Mouse (Mus musculus) liver, adult 2 months (tissue): ENCODE data around the gene Hoxb2. TPM values are rescaled to one million over a fixed set of nuclear protein-coding genes. Genes with fewer than 3 reads are reported as not detected.

ENCODE experiments used
- DNase-seq: peaks from one replicate; pipeline ENCODE4 v3.0.0-alpha.2; 2011; ENCODE audit warnings: low read depth, low spot score; ENCODE audit errors: extremely low read depth
- H3K27ac ChIP-seq: fragments of 200-500 bp; replicated peaks from 2 replicates; pipeline ENCODE4 v1.5.1; 2012; ENCODE audit warnings: low read depth, mild to moderate bottlenecking, control low read depth, inconsistent platforms, low read length; ENCODE audit not compliant: insufficient read depth
- H3K27me3 ChIP-seq: fragments of 200-500 bp; 2 replicates; pipeline ENCODE4 v1.6.1; 2012; ENCODE audit warnings: mild to moderate bottlenecking, moderate library complexity, low read length, inconsistent platforms; ENCODE audit not compliant: control insufficient read depth, insufficient read depth
- H3K36me3 ChIP-seq: fragments of 200-500 bp; 2 replicates; pipeline ENCODE4 v1.6.1; 2012; ENCODE audit warnings: low read length, inconsistent platforms; ENCODE audit not compliant: control insufficient read depth, insufficient read depth
- H3K4me1 ChIP-seq: fragments of 200-500 bp; 2 replicates; pipeline ENCODE4 v1.6.1; 2011; ENCODE audit warnings: low read length; ENCODE audit not compliant: control insufficient read depth, insufficient read depth
- H3K4me3 ChIP-seq: fragments of 200-500 bp; 2 replicates; pipeline ENCODE4 v1.5.1; 2011; ENCODE audit warnings: low read depth, mild to moderate bottlenecking, control low read depth, low read length, moderate library complexity; ENCODE audit not compliant: insufficient read depth
- H3K79me2 ChIP-seq: fragments of 200-500 bp; 2 replicates; pipeline ENCODE4 v1.6.1; 2012; ENCODE audit warnings: inconsistent platforms, mild to moderate bottlenecking, low read length, moderate library complexity; ENCODE audit not compliant: control insufficient read depth, insufficient read depth
- H3K9ac ChIP-seq: fragments of 200-500 bp; 2 replicates; pipeline ENCODE4 v1.6.1; 2012; ENCODE audit warnings: low read depth, mild to moderate bottlenecking, control low read depth, inconsistent platforms, low read length
- CTCF ChIP-seq: fragments of 200-500 bp; IDR thresholded peaks from 2 replicates; pipeline ENCODE4 v1.5.1; 2011; ENCODE audit warnings: low read depth, low read length, control low read depth
- POLR2A ChIP-seq: fragments of 200-500 bp; IDR thresholded peaks from 2 replicates; pipeline ENCODE4 v1.6.1; 2011; ENCODE audit warnings: low read length, control low read depth; ENCODE audit not compliant: insufficient read depth; ENCODE audit errors: extremely low read depth
- WGBS: fragments of 180-500 bp; shearing (Covaris S2); methylation state at CpG from one replicate; pipeline ENCODE4 v1.1.7; 2018; 5-methylcytosine and 5-hydroxymethylcytosine counted together
- polyA plus RNA-seq: library from polyadenylated mRNA; depleted of rRNA; stranded (reverse); fragments of >200 nt; gene quantifications from 2 replicates; pipeline ENCODE4 v1.2.3, GENCODE M21; 2012
- total RNA-seq: library from RNA; depleted of rRNA; stranded (reverse); fragments of >200 nt; gene quantifications from 2 replicates; pipeline ENCODE4 v1.2.3, GENCODE M21; 2014

The Hoxb2 gene
- total and polyA plus RNA-seq, 2 experiments, result 0.46 to 1.3 TPM

- H3K4me3 ChIP-seq, result no peak overlapping the region
- no peaks in the 10 kb centered on the region for H3K4me1 ChIP-seq
- no peak for DNase-seq
- H3K79me2 ChIP-seq, result no peaks in the 10 kb centered on the region
- H3K9ac ChIP-seq, result no peak overlapping the region
- no peaks in the 10 kb centered on the region for H3K36me3 ChIP-seq
- H3K27ac ChIP-seq, result no peak overlapping the region
- H3K27me3 ChIP-seq, result peaks cover 15% of the 10 kb centered on the region
- WGBS, result 29% methylated on average over 5 of the region's 5 CpGs
- TF ChIP-seq POLR2A (no peak), CTCF (no peak)
Measured at GRCm38 (mm10) chr11:96363807-96364206, 13.5 kb downstream of the Hoxb2 start.

- WGBS, result 15% methylated on average over 26 of the region's 26 CpGs
Measured at GRCm38 (mm10) chr11:96365441-96366091, 15.2 kb downstream of the Hoxb2 start, which contains the start of gene Hoxb1. Gene Hoxb1, plus strand, starts transcription at chr11:96365752.

GRCm38 (mm10) chr11:96366092-96367041 is 16.0 kb downstream of the Hoxb2 start:
- Histone ChIP-seq H3K27me3 (peaks cover 15% of the 10 kb centered on the region), H3K4me3 (no peak overlapping the region), H3K36me3 (no peaks in the 10 kb centered on the region), H3K4me1 (no peaks in the 10 kb centered on the region), H3K9ac (no peak overlapping the region), H3K27ac (no peak overlapping the region), H3K79me2 (no peaks in the 10 kb centered on the region)
- TF ChIP-seq CTCF, result no peak
- WGBS, result 10% methylated on average over 47 of the region's 47 CpGs
- no peak for DNase-seq

More at GRCm38 (mm10) chr11:96365441-96366091, 15.2 kb downstream of the Hoxb2 start, which contains the start of gene Hoxb1:
- H3K4me1 ChIP-seq, result no peaks in the 10 kb centered on the region
- no peaks in the 10 kb centered on the region for H3K79me2 ChIP-seq
- no peak within 1 kb of the TSS for H3K4me3 ChIP-seq
- peaks cover 15% of the 10 kb centered on the region for H3K27me3 ChIP-seq
- no peak within 1 kb of the TSS for H3K27ac ChIP-seq
- no peaks in the 10 kb centered on the region for H3K36me3 ChIP-seq
- no peak within 1 kb of the TSS for H3K9ac ChIP-seq
- no peak for DNase-seq
- TF ChIP-seq POLR2A (no peak), CTCF (no peak)

- Histone ChIP-seq H3K4me3 (no peak overlapping the region), H3K27me3 (peaks cover 15% of the 10 kb centered on the region), H3K36me3 (no peaks in the 10 kb centered on the region), H3K4me1 (no peaks in the 10 kb centered on the region), H3K27ac (no peak overlapping the region), H3K9ac (no peak overlapping the region), H3K79me2 (no peaks in the 10 kb centered on the region)
- TF ChIP-seq CTCF (no peak), POLR2A (no peak)
- DNase-seq, result no peak
- WGBS, result 29% methylated on average over 6 of the region's 6 CpGs
Measured at GRCm38 (mm10) chr11:96367141-96367540, 16.8 kb downstream of the Hoxb2 start.

- no peaks in the 10 kb centered on the region for H3K4me1 ChIP-seq
- no peaks in the 10 kb centered on the region for H3K36me3 ChIP-seq
- peaks cover 19% of the 10 kb centered on the region for H3K27me3 ChIP-seq
- no peak overlapping the region for H3K27ac ChIP-seq
- H3K4me3 ChIP-seq, result no peak overlapping the region
- H3K9ac ChIP-seq, result no peak overlapping the region
- TF ChIP-seq CTCF (no peak), POLR2A (no peak)
- DNase-seq, result no peak
- H3K79me2 ChIP-seq, result no peaks in the 10 kb centered on the region
- WGBS, result 18% methylated on average over 5 of the region's 5 CpGs
Measured at GRCm38 (mm10) chr11:96368686-96369085, 18.4 kb downstream of the Hoxb2 start.
